Mouse (Mus musculus) limb, embryonic 12.5 days (tissue): ENCODE results near the gene Tceal7. TPM values are rescaled to one million over a fixed set of nuclear protein-coding genes. Genes with fewer than 3 reads are reported as not detected.
"Not testable (repeated sequence)": the region's sequence is repeated elsewhere in the genome, so short reads cannot be mapped to it uniquely, and the experiment has no call there.

Experiments used
- ATAC-seq: fragments of 200-750 bp; cut with Nextera tagmentation; 2 replicates; pipeline ENCODE4 v1.8.0; 2017; ENCODE audit warnings: low read depth, moderate TSS enrichment; ENCODE audit not compliant: insufficient number of reproducible peaks, insufficient read depth, low FRiP score, low TSS enrichment
- H3K27ac ChIP-seq: fragments of 300-500 bp; sonication (generic); 2 replicates; pipeline ENCODE4 v1.5.1; 2016; ENCODE audit warnings: mild to moderate bottlenecking, moderate library complexity
- H3K27me3 ChIP-seq: fragments of 300-500 bp; sonication (generic); 2 replicates; pipeline ENCODE4 v1.6.1; 2016; ENCODE audit warnings: mild to moderate bottlenecking, moderate library complexity
- H3K36me3 ChIP-seq: fragments of 300-500 bp; sonication (generic); 2 replicates; pipeline ENCODE4 v1.6.1; 2016; ENCODE audit warnings: mild to moderate bottlenecking, moderate library complexity
- H3K4me1 ChIP-seq: fragments of 300-500 bp; sonication (generic); replicated peaks from 2 replicates; pipeline ENCODE4 v1.6.1; 2016
- H3K4me2 ChIP-seq: fragments of 300-500 bp; sonication (generic); 2 replicates; pipeline ENCODE4 v1.6.1; 2016; ENCODE audit warnings: mild to moderate bottlenecking, moderate library complexity
- H3K4me3 ChIP-seq: fragments of 300-500 bp; sonication (generic); replicated peaks from 2 replicates; pipeline ENCODE4 v1.5.1; 2016; ENCODE audit warnings: mild to moderate bottlenecking
- H3K9ac ChIP-seq: fragments of 300-500 bp; sonication (generic); replicated peaks from 2 replicates; pipeline ENCODE4 v1.6.1; 2016; ENCODE audit warnings: mild to moderate bottlenecking, moderate library complexity
- H3K9me3 ChIP-seq: fragments of 300-500 bp; sonication (generic); 2 replicates; pipeline ENCODE4 v1.6.1; 2016; ENCODE audit warnings: mild to moderate bottlenecking, moderate library complexity
- WGBS: fragments of 180-500 bp; shearing (Covaris S2); methylation state at CpG from one replicate; pipeline ENCODE4 v1.1.7; 2016; 5-methylcytosine and 5-hydroxymethylcytosine counted together
- polyA plus RNA-seq: library from polyadenylated mRNA; unstranded; fragments of >200 nt; fragmentation: Nextera tagmentation; extraction: Ambion mirVana; gene quantifications from 2 replicates; pipeline ENCODE4 v1.2.1, GENCODE M21; 2016

Tceal7 gene
- polyA plus RNA-seq, 1 experiment from 2014 or later, result 10.1 TPM

DNA sequence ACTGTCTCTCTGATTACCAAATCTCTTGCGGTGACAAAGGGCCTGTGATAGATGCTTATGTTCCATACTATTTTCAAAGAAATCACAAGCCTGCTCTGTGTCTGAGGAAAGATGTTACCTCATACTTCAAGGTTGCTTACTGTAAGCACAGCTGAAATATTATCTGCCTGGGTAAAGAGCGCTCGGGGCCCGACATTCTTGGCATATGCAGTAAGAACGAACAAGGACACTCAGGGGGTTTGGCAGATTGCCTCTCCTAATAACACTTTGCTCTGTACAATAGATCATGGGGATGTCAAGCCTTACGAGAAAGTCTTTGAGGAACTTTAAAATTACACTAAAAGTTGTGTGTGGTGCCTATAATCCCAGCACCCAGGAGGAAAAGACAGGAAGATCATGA, 34.2 kb downstream of the Tceal7 start:
- Histone ChIP-seq H3K9me3 (no peaks in the 10 kb centered on the region), H3K36me3 (peaks cover 6% of the 10 kb centered on the region; the same call in 1 of the 2 replicates), H3K4me3 (no peak overlapping the region), H3K27me3 (peaks cover 9% of the 10 kb centered on the region; the same call in 1 of the 2 replicates), H3K9ac (no peak overlapping the region), H3K27ac (no peak overlapping the region), H3K4me2 (no peak overlapping the region), H3K4me1 (no peaks in the 10 kb centered on the region)
- no peak for ATAC-seq
- 78% methylated on average over 6 of the region's 6 CpGs for WGBS

DNA sequence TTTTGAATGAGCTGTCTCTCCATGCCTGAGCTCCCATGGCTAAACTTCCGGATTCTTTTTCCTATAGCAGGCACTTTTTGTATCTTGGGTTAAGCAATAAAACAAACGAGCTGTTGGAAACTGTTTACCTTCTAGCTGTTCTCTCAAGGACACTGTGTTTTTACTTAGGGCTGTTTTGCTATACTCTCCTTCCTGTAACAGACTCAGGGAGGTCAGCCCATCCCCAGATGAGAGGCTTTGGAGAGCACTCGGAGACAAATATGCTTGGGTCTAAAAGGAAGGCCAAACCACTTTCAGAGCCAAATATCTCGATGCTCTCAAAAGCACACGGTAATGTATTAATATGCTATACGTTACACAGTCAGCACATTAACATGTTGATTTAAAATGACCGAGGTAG, 35.1 kb downstream of the Tceal7 start:
- Histone ChIP-seq H3K4me3 (no peak overlapping the region), H3K36me3 (peaks cover 6% of the 10 kb centered on the region; the same call in 1 of the 2 replicates), H3K4me1 (no peaks in the 10 kb centered on the region), H3K27me3 (peaks cover 9% of the 10 kb centered on the region; the same call in 1 of the 2 replicates), H3K9me3 (no peaks in the 10 kb centered on the region), H3K9ac (no peak overlapping the region), H3K4me2 (no peak overlapping the region), H3K27ac (no peak overlapping the region)
- 69% methylated on average over 7 of the region's 7 CpGs for WGBS
- no peak for ATAC-seq

DNA sequence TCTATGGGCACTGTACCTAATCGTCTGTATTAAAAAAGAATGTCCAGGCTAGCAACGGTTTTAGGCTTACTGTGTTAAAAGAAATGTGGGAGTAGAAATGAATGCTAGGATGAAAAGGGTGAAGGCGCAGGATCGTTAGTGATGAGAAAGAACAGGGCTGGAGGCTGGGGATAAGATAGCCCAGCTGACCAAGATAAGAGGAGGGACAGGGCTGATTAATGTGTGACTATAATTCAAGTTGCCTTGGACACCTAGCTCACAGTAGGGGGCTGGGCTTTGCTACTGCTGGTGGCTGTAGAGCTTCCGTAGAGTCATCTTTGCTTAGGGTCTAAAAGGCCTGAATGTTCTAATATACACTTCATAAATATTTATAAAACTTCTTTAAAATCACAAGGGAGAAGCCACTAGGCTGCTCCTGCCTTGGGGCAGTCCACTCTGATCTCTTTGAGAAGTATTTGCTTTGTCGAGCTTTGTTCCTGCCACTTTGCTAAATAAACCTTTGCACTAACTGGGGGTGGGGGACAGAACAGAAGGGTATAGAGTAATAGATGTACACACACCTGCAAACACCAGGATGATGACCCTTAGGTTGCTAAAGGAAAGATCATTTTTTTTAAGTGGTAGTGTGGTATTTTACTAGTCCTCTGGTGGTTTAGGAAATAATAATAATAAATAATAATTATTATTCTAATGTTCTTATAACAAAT, 37.6 kb downstream of the Tceal7 start:
- H3K36me3 ChIP-seq, result peaks cover 5% of the 10 kb centered on the region; the same call in 1 of the 2 replicates
- H3K9me3 ChIP-seq, result no peaks in the 10 kb centered on the region
- no peak for ATAC-seq
- H3K9ac ChIP-seq, result no peak overlapping the region
- H3K27ac ChIP-seq, result no peak overlapping the region
- peaks cover 9% of the 10 kb centered on the region; the same call in 1 of the 2 replicates for H3K27me3 ChIP-seq
- H3K4me2 ChIP-seq, result no peak overlapping the region
- H3K4me1 ChIP-seq, result no peaks in the 10 kb centered on the region
- 58% methylated on average over 6 of the region's 6 CpGs for WGBS
- no peak overlapping the region for H3K4me3 ChIP-seq

DNA sequence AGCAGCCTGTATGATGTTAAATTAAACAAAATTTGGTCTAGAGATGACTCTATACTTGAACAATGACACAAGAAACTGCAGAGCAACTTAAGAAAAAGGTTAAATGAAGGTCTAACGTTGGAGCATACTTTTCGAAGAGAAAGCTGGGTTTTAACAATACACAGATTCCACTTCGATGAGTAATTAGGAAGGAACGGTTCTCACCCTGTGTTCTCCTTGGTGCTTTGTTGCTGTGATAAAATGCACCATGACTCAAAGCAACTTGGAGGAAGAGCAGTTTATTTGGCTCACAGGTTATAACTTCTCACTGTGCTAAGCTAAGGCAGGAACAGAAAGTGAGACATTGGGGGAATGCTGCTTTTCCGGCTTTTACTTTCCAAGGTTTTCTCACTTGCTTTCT, 53.1 kb downstream of the Tceal7 start:
- ATAC-seq, result no peak
- 61% methylated on average over 5 of the region's 5 CpGs for WGBS

DNA sequence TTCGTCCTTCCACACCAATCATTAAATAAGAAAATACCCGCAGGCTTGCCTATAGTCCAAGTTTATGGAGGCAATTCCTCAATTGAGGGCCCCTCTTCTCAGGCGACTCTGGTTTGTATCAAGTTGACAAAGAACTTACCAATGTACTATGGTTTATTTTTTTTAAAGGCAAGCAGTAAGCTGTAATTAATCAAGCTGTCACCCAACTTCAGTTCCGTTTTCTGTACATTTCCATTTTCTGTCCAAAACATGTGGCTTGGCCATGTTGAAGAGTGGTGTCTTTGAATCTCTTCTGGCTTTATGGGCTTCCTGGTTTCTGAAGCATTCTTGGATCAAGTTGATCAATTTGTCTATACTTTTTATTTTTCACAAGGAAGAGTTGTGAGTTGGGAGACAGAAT, 53.6 kb downstream of the Tceal7 start:
- Histone ChIP-seq H3K9me3 (no peaks in the 10 kb centered on the region), H3K36me3 (peaks cover 7% of the 10 kb centered on the region), H3K9ac (no peak overlapping the region), H3K4me2 (no peak overlapping the region), H3K27ac (no peak overlapping the region), H3K4me1 (peaks cover 6% of the 10 kb centered on the region; the same call in 1 of the 2 replicates), H3K4me3 (no peak overlapping the region), H3K27me3 (peaks cover 4% of the 10 kb centered on the region; the same call in 1 of the 2 replicates)
- 47% methylated on average over 4 of the region's 4 CpGs for WGBS
- no peak for ATAC-seq

More for the DNA sequence above, 53.1 kb downstream of the Tceal7 start:
- peaks cover 6% of the 10 kb centered on the region; the same call in 1 of the 2 replicates for H3K4me1 ChIP-seq
- no peaks in the 10 kb centered on the region for H3K9me3 ChIP-seq
- H3K36me3 ChIP-seq, result peaks cover 7% of the 10 kb centered on the region
- no peak overlapping the region for H3K4me2 ChIP-seq
- H3K27ac ChIP-seq, result no peak overlapping the region
- no peak overlapping the region for H3K4me3 ChIP-seq
- H3K27me3 ChIP-seq, result peaks cover 4% of the 10 kb centered on the region; the same call in 1 of the 2 replicates
- H3K9ac ChIP-seq, result no peak overlapping the region

DNA sequence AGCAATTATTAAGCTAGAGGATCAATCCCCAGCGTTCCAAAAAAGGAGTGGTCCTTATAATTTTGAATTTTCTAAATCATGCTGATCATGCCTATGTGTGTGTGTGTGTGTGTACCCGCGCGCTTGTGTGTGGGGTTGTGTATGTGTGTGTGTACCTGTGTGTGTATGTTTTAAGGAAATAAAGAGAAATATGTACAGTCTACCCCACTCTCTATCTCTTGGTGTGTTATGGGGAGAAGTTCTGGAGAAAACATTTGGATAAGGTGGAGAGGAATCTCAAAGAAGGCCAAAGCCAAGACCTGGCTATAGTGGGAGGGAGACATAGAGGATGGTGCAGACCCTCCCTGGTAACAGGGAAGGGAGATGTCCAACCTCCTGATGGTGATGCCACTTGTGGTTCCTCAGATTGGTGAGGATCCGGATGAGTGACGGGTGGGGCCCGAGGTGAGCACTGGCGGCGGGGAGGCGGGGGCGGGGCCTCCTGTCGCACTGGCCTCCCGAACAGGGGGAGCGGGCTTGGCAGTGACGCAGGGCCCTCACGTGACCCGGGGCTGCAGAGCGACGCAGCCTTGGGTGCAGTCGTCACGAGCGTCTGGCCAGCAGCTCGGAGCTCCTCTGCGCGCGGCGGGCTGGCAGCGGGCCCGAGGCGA, 55.3 kb downstream of the Tceal7 start, which contains the start of gene Bex3:
Gene Bex3 (plus strand): TSS at position 511 of the 650 bp plus-strand sequence.
- Histone ChIP-seq H3K4me3 (peak within 1 kb of the TSS; percentile 44), H3K27ac (0 out of 2 replicates have a peak within 1 kb of the TSS, but pooled peaks have one; percentile 12), H3K9ac (peak within 1 kb of the TSS; percentile 57; the same call in 1 of the 2 replicates), H3K4me2 (peak within 1 kb of the TSS; percentile 48)
- H3K36me3 ChIP-seq, H3K9me3 ChIP-seq, H3K4me1 ChIP-seq, H3K27me3 ChIP-seq: not testable (repeated sequence)
- 53% methylated on average over 6 of the region's 30 CpGs for WGBS
- peak; percentile 94 for ATAC-seq

DNA sequence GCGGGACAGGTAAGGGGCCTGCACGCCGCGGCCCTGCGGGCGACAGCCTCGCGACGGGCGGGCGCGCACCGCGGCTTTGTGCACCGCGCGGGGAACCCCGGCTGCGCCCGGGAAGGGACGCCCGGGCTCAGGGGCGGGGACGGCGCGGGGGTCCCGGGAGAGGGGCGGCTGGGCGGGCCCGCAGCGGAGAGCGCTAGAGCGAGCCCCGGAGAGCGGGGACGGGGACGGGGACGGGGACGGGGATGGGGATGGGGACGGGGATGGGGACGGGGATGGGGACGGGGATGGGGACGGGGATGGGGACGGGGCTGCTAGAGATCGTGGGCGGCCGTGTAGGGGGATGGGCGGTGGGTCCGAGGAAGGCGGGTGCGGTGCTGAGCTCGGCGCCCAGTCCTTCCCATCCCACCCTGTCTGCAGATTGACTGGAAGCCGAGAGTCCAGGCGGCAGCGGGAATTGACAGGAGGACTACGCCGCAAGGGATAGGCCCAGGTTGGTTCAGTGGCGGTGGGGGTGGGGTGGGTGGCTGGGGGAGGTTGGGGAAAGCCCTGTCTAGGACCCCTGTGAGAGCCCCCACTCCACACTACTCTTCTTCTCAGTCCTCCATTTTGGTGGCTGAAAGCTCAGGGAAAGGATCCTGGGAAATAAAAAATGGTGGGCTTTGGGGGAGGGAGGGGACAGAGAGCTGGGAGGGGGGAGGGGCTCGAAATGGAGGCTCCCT, 56.0 kb downstream of the Tceal7 start:
- H3K27me3 ChIP-seq, H3K9me3 ChIP-seq, H3K36me3 ChIP-seq, H3K4me1 ChIP-seq: not testable (repeated sequence)
- ATAC-seq, result peak; percentile 68
- 36% methylated on average over 14 of the region's 60 CpGs for WGBS
- peak overlapping the region; percentile 48 for H3K4me2 ChIP-seq
- peak overlapping the region; percentile 57; the same call in 1 of the 2 replicates for H3K9ac ChIP-seq
- peak overlapping the region; percentile 44 for H3K4me3 ChIP-seq
- H3K27ac ChIP-seq, result 0 out of 2 replicates have a peak overlapping the region, but pooled peaks have one; percentile 12

DNA sequence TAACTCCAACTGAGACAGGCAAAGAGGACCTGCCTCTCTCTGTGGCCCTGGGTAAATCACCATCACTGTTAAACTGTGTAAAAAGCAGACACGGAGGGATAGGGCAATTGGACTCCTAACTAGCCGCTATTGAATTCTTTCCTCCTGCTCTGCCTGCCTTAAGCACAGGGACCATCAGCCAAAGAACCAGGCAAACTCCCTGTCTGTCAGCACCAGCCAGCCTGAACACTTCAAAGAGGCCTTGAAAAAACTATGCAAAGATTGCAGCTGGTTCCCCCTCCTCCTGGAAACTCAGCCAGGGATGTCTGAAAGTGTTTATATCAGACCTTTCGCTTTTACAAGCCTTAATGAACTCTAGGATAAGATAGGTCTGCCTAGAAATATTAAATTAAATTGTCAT, 60.0 kb downstream of the Tceal7 start:
- Histone ChIP-seq H3K9ac (no peak overlapping the region), H3K4me1 (peaks cover 6% of the 10 kb centered on the region; the same call in 1 of the 2 replicates), H3K4me3 (no peak overlapping the region), H3K9me3 (no peaks in the 10 kb centered on the region), H3K36me3 (peaks cover 7% of the 10 kb centered on the region), H3K27ac (no peak overlapping the region), H3K4me2 (no peak overlapping the region), H3K27me3 (peaks cover 11% of the 10 kb centered on the region; the same call in 1 of the 2 replicates)
- no peak for ATAC-seq
- 17% methylated on average over 3 of the region's 3 CpGs for WGBS

DNA sequence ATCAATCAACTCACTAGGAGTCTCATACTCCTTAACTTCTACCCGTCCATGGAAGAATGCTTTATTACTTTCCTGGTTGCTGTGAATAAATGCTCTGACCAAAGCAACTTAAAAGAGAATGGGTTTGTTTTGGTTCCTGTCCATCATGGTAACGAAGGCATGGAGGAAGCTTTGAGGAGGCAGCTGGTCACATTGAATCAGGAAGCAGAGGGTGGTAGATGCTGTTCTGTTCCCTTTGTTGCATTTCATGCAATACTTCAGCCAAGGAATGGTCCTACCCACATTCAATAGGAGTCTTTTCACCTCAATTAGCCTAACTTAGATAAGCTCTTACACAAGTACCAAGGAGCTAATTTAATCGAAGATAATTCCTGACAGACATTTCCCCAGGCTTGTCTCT, 60.8 kb downstream of the Tceal7 start:
- WGBS, result 43% methylated on average over 3 of the region's 3 CpGs
- Histone ChIP-seq H3K9me3 (no peaks in the 10 kb centered on the region), H3K4me2 (no peak overlapping the region), H3K36me3 (peaks cover 7% of the 10 kb centered on the region), H3K4me1 (peaks cover 6% of the 10 kb centered on the region; the same call in 1 of the 2 replicates), H3K27me3 (0 out of 2 replicates have a peak, but pooled peaks cover 8% of the 10 kb centered on the region), H3K4me3 (no peak overlapping the region), H3K27ac (no peak overlapping the region), H3K9ac (no peak overlapping the region)
- no peak for ATAC-seq
